Mouse (Mus musculus): Measurements from ENCODE around the gene Stn1. TPM values are rescaled to one million over a fixed set of nuclear protein-coding genes. Genes with fewer than 3 reads are reported as not detected.

Stn1 gene
- polyA plus RNA-seq, 1 experiment from 2014 or later, result 60.6 TPM

GRCm38 (mm10) chr19:47536521-47537299, 597 bp downstream of the Stn1 start:
- peak; percentile 92 for ATAC-seq (ENCODE audit: insufficient number of reproducible peaks, low FRiP score, low TSS enrichment, low read depth)
- peaks cover 16% of the 10 kb centered on the region for H3K4me1 ChIP-seq (ENCODE audit: control insufficient read depth, insufficient read depth, low read length)
- peak overlapping the region; percentile 82 for H3K4me2 ChIP-seq (ENCODE audit: low read depth, severe bottlenecking)

GRCm38 (mm10) chr19:47534131-47534530, 3.2 kb downstream of the Stn1 start:
- H3K9me3 ChIP-seq (ENCODE audit: control insufficient read depth, low read length), result no peaks in the 10 kb centered on the region
- no peak overlapping the region for H3K9ac ChIP-seq (ENCODE audit: low read length)
- H3K4me1 ChIP-seq (ENCODE audit: control insufficient read depth, insufficient read depth, low read length), result peaks cover 16% of the 10 kb centered on the region
- WGBS, result 95% methylated on average over 1 of the region's 1 CpGs
- H3K27ac ChIP-seq (replicated peaks; ENCODE audit: low read depth, low read length), result no peak overlapping the region
- DNase-seq (ENCODE audit: low spot score) (no peak), ATAC-seq (ENCODE audit: insufficient number of reproducible peaks, low FRiP score, low TSS enrichment, low read depth) (no peak)
- no peak overlapping the region for H3K4me2 ChIP-seq (ENCODE audit: low read depth, severe bottlenecking)
- no peak overlapping the region for H3K4me3 ChIP-seq (ENCODE audit: low read depth, low read length)
- no peaks in the 10 kb centered on the region for H3K27me3 ChIP-seq (ENCODE audit: control insufficient read depth, insufficient read depth, low read length)
- H3K36me3 ChIP-seq (ENCODE audit: control insufficient read depth, insufficient read depth, low read length), result peaks cover 4% of the 10 kb centered on the region; the same call in 1 of the 2 replicates

More at GRCm38 (mm10) chr19:47536521-47537299, 597 bp downstream of the Stn1 start:
- Histone ChIP-seq H3K9me3 (ENCODE audit: control insufficient read depth, low read length) (no peaks in the 10 kb centered on the region), H3K9ac (ENCODE audit: low read length) (peak overlapping the region; percentile 67), H3K36me3 (ENCODE audit: control insufficient read depth, insufficient read depth, low read length) (peaks cover 4% of the 10 kb centered on the region; the same call in 1 of the 2 replicates), H3K27ac (replicated peaks; ENCODE audit: low read depth, low read length) (peak overlapping the region; percentile 65), H3K27me3 (ENCODE audit: control insufficient read depth, insufficient read depth, low read length) (peaks cover 2% of the 10 kb centered on the region), H3K4me3 (ENCODE audit: low read depth, low read length) (peak overlapping the region; percentile 48)
- peak; percentile 99 for DNase-seq (ENCODE audit: low spot score)
- 4% methylated on average over 39 of the region's 39 CpGs for WGBS

- Histone ChIP-seq H3K4me2 (ENCODE audit: low read depth, severe bottlenecking) (no peak overlapping the region), H3K4me1 (ENCODE audit: control insufficient read depth, insufficient read depth, low read length) (peaks cover 10% of the 10 kb centered on the region), H3K27me3 (ENCODE audit: control insufficient read depth, insufficient read depth, low read length) (no peaks in the 10 kb centered on the region), H3K9me3 (ENCODE audit: control insufficient read depth, low read length) (no peaks in the 10 kb centered on the region), H3K27ac (replicated peaks; ENCODE audit: low read depth, low read length) (no peak overlapping the region), H3K4me3 (ENCODE audit: low read depth, low read length) (no peak overlapping the region), H3K9ac (ENCODE audit: low read length) (no peak overlapping the region), H3K36me3 (ENCODE audit: control insufficient read depth, insufficient read depth, low read length) (peaks cover 4% of the 10 kb centered on the region; the same call in 1 of the 2 replicates)
- DNase-seq (ENCODE audit: low spot score) (no peak), ATAC-seq (ENCODE audit: insufficient number of reproducible peaks, low FRiP score, low TSS enrichment, low read depth) (no peak)
- WGBS, result 86% methylated on average over 3 of the region's 3 CpGs
These were observed 4.9 kb downstream of the Stn1 start for GRCm38 (mm10) chr19:47532449-47532848.

GRCm38 (mm10) chr19:47531309-47531708, 6.0 kb downstream of the Stn1 start:
- Histone ChIP-seq H3K4me3 (ENCODE audit: low read depth, low read length) (no peak overlapping the region), H3K36me3 (ENCODE audit: control insufficient read depth, insufficient read depth, low read length) (peaks cover 4% of the 10 kb centered on the region; the same call in 1 of the 2 replicates), H3K9ac (ENCODE audit: low read length) (no peak overlapping the region), H3K4me1 (ENCODE audit: control insufficient read depth, insufficient read depth, low read length) (peaks cover 7% of the 10 kb centered on the region; the same call in 1 of the 2 replicates), H3K27me3 (ENCODE audit: control insufficient read depth, insufficient read depth, low read length) (no peaks in the 10 kb centered on the region), H3K27ac (replicated peaks; ENCODE audit: low read depth, low read length) (no peak overlapping the region), H3K4me2 (ENCODE audit: low read depth, severe bottlenecking) (no peak overlapping the region), H3K9me3 (ENCODE audit: control insufficient read depth, low read length) (no peaks in the 10 kb centered on the region)
- DNase-seq (ENCODE audit: low spot score) (no peak), ATAC-seq (ENCODE audit: insufficient number of reproducible peaks, low FRiP score, low TSS enrichment, low read depth) (no peak)
- 86% methylated on average over 5 of the region's 5 CpGs for WGBS

DNA sequence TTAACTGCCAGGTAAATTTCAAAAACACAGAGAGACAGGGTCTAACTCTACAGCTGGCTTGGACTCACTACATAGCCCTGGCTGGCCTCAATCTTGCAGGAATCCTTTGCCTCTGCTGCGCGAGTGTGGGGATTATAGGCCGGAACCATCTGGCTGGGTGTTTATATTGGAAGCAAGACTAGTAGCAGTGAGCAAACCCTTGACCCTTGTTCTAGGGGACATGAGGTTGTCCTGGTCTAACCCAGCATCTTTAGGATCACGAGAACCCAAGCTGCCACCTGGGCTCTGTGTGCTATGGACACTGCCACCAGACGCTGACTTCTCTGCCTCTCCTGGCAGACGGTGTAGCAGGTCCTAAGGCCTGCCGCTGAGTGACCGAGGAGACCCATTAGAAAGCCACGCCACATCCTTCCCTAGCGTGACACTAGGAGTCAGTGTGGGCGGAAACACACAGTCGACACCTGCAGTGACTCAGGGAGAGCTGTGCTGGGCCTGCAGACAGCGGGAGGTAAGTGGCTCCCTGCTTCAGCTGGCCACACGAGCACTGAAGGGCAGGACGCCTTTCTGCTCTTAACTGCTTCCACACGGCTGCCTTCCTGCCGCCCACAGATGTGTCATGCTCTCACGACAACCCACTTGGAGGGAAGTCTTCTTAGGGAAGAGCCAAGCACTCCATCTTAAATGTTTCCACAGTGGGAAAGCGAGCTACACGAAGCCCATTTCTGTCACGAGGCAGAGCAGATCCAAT, 10.9 kb downstream of the Stn1 start:
- WGBS, result 61% methylated on average over 21 of the region's 21 CpGs
- Histone ChIP-seq H3K4me2 (ENCODE audit: low read depth, severe bottlenecking) (no peak overlapping the region), H3K4me1 (ENCODE audit: control insufficient read depth, insufficient read depth, low read length) (0 out of 2 replicates have a peak, but pooled peaks cover 2% of the 10 kb centered on the region), H3K9ac (ENCODE audit: low read length) (no peak overlapping the region), H3K27ac (replicated peaks; ENCODE audit: low read depth, low read length) (no peak overlapping the region), H3K27me3 (ENCODE audit: control insufficient read depth, insufficient read depth, low read length) (no peaks in the 10 kb centered on the region), H3K4me3 (ENCODE audit: low read depth, low read length) (no peak overlapping the region), H3K9me3 (ENCODE audit: control insufficient read depth, low read length) (no peaks in the 10 kb centered on the region), H3K36me3 (ENCODE audit: control insufficient read depth, insufficient read depth, low read length) (no peaks in the 10 kb centered on the region)
- DNase-seq (ENCODE audit: low spot score) (no peak), ATAC-seq (ENCODE audit: insufficient number of reproducible peaks, low FRiP score, low TSS enrichment, low read depth) (no peak)

GRCm38 (mm10) chr19:47524905-47525304, 12.4 kb downstream of the Stn1 start:
- no peak overlapping the region for H3K9ac ChIP-seq (ENCODE audit: low read length)
- no peak for ATAC-seq (ENCODE audit: insufficient number of reproducible peaks, low FRiP score, low TSS enrichment, low read depth)
- 0 out of 2 replicates have a peak, but pooled peaks cover 2% of the 10 kb centered on the region for H3K4me1 ChIP-seq (ENCODE audit: control insufficient read depth, insufficient read depth, low read length)
- no peak overlapping the region for H3K4me2 ChIP-seq (ENCODE audit: low read depth, severe bottlenecking)
- no peaks in the 10 kb centered on the region for H3K27me3 ChIP-seq (ENCODE audit: control insufficient read depth, insufficient read depth, low read length)
- no peaks in the 10 kb centered on the region for H3K36me3 ChIP-seq (ENCODE audit: control insufficient read depth, insufficient read depth, low read length)
- 92% methylated on average over 8 of the region's 8 CpGs for WGBS
- H3K27ac ChIP-seq (replicated peaks; ENCODE audit: low read depth, low read length), result no peak overlapping the region
- no peaks in the 10 kb centered on the region for H3K9me3 ChIP-seq (ENCODE audit: control insufficient read depth, low read length)
- no peak for DNase-seq (ENCODE audit: low spot score)
- no peak overlapping the region for H3K4me3 ChIP-seq (ENCODE audit: low read depth, low read length)

- no peak for ATAC-seq (ENCODE audit: insufficient number of reproducible peaks, low FRiP score, low TSS enrichment, low read depth)
- Histone ChIP-seq H3K36me3 (ENCODE audit: control insufficient read depth, insufficient read depth, low read length) (peaks cover 2% of the 10 kb centered on the region; the same call in 1 of the 2 replicates), H3K9me3 (ENCODE audit: control insufficient read depth, low read length) (no peaks in the 10 kb centered on the region), H3K4me3 (ENCODE audit: low read depth, low read length) (no peak overlapping the region), H3K9ac (ENCODE audit: low read length) (no peak overlapping the region), H3K4me2 (ENCODE audit: low read depth, severe bottlenecking) (no peak overlapping the region), H3K27me3 (ENCODE audit: control insufficient read depth, insufficient read depth, low read length) (no peaks in the 10 kb centered on the region), H3K27ac (replicated peaks; ENCODE audit: low read depth, low read length) (no peak overlapping the region), H3K4me1 (ENCODE audit: control insufficient read depth, insufficient read depth, low read length) (no peaks in the 10 kb centered on the region)
- 93% methylated on average over 5 of the region's 5 CpGs for WGBS
- no peak for DNase-seq (ENCODE audit: low spot score)
These were observed 15.9 kb downstream of the Stn1 start for GRCm38 (mm10) chr19:47521403-47521802.

DNA sequence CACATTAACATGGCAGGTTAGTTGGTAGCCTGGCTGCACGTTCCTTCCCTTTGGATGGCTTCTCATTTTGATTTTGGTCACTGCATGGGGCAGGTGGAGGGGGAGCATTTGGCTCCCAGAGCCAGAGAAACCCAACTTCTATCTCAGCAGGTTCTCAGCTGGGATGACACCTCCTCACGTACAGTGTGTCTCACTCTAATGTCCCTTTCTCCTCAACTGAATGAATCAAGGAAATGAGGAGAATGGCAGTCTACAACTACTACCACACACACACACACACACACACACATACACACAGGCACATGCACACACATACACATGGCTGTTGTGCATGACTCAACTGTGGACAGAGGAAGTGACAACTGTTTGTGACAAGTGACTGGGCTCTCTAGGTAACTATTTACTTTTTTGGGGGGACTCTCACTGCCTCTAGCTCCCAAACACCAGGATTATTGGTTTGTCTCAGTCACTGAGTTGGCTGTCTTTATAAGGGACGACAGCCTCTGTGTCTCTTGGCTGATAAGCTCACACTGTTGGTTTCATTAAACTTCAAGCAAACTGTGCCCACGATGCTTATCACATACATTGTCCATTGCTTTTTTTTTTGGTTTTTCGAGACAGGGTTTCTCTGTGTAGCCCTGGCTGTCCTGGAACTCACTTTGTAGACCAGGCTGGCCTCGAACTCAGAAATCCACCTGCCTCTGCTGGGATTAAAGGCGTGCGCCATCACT, 18.0 kb downstream of the Stn1 start:
- H3K4me3 ChIP-seq (ENCODE audit: low read depth, low read length), result no peak overlapping the region
- 92% methylated on average over 8 of the region's 8 CpGs for WGBS
- ATAC-seq (ENCODE audit: insufficient number of reproducible peaks, low FRiP score, low TSS enrichment, low read depth), result no peak
- DNase-seq (ENCODE audit: low spot score), result no peak
- H3K27ac ChIP-seq (replicated peaks; ENCODE audit: low read depth, low read length), result no peak overlapping the region
- H3K9ac ChIP-seq (ENCODE audit: low read length), result no peak overlapping the region
- no peaks in the 10 kb centered on the region for H3K27me3 ChIP-seq (ENCODE audit: control insufficient read depth, insufficient read depth, low read length)
- H3K9me3 ChIP-seq (ENCODE audit: control insufficient read depth, low read length), result no peaks in the 10 kb centered on the region
- H3K36me3 ChIP-seq (ENCODE audit: control insufficient read depth, insufficient read depth, low read length), result peaks cover 6% of the 10 kb centered on the region; the same call in 1 of the 2 replicates
- no peak overlapping the region for H3K4me2 ChIP-seq (ENCODE audit: low read depth, severe bottlenecking)
- H3K4me1 ChIP-seq (ENCODE audit: control insufficient read depth, insufficient read depth, low read length), result no peaks in the 10 kb centered on the region
